Mouse (Mus musculus) CH12.LX (cell line): ENCODE measurements at regions not wholly inside any gene's neighbourhood (a gene's known extent, or its start where the extent isn't known, plus 50 kb on each side); places are given as distances from the start of the nearest gene placed in this dataset.

Source experiments
- CTCF ChIP-seq, 2 experiments: IDR thresholded peaks in 1 of 2; conservative IDR thresholded peaks in 1 of 2; 2 replicates each; pipeline ENCODE4 v1.5.1; 2011 to 2012; ENCODE audit warnings: low read depth in 2 of 2, low read length in 2 of 2, improper control_type of control experiment in 1 of 2, inconsistent platforms in 1 of 2, mild to moderate bottlenecking in 1 of 2, moderate library complexity in 1 of 2
- E2F4 ChIP-seq: IDR thresholded peaks from 2 replicates; pipeline ENCODE4 v1.6.1; 2011; ENCODE audit warnings: low read depth, low read length, improper control_type of control experiment; ENCODE audit not compliant: insufficient replicate concordance
- EP300 ChIP-seq: IDR thresholded peaks from 2 replicates; pipeline ENCODE4 v1.6.1; 2011; ENCODE audit warnings: low read length, improper control_type of control experiment
- ETS1 ChIP-seq: conservative IDR thresholded peaks from 2 replicates; pipeline ENCODE4 v1.6.1; 2012; ENCODE audit warnings: low read depth, mild to moderate bottlenecking, inconsistent platforms, low read length, improper control_type of control experiment, moderate library complexity
- HCFC1 ChIP-seq: IDR thresholded peaks from 2 replicates; pipeline ENCODE4 v1.6.1; 2012; ENCODE audit warnings: low read depth, mild to moderate bottlenecking, inconsistent platforms, low read length, improper control_type of control experiment
- JUN ChIP-seq: IDR thresholded peaks from 2 replicates; pipeline ENCODE4 v1.6.1; 2011; ENCODE audit warnings: low read depth, mild to moderate bottlenecking, low read length, improper control_type of control experiment, moderate library complexity; ENCODE audit not compliant: insufficient read depth
- JUND ChIP-seq: conservative IDR thresholded peaks from 2 replicates; pipeline ENCODE4 v1.6.1; 2011; ENCODE audit warnings: low read depth, low read length, improper control_type of control experiment
- MAX ChIP-seq: IDR thresholded peaks from 2 replicates; pipeline ENCODE4 v1.6.1; 2011; ENCODE audit warnings: low read length, improper control_type of control experiment
- MYC ChIP-seq: IDR thresholded peaks from 2 replicates; pipeline ENCODE4 v1.6.1; 2011; ENCODE audit warnings: low read depth, mild to moderate bottlenecking, improper control_type of control experiment, low read length
- NELFE ChIP-seq: IDR thresholded peaks from 2 replicates; pipeline ENCODE4 v1.6.1; 2011; ENCODE audit warnings: low read depth, low read length, improper control_type of control experiment
- POLR2A ChIP-seq: IDR thresholded peaks from 2 replicates; pipeline ENCODE4 v1.6.1; 2011; ENCODE audit warnings: low read depth, mild to moderate bottlenecking, improper control_type of control experiment, low read length
- POLR2AphosphoS2 ChIP-seq: IDR thresholded peaks from 2 replicates; pipeline ENCODE4 v1.6.1; 2011; ENCODE audit warnings: low read depth, low read length, improper control_type of control experiment
- ZNF384 ChIP-seq: IDR thresholded peaks from 2 replicates; pipeline ENCODE4 v1.6.1; 2012; ENCODE audit warnings: low read depth, low read length, improper control_type of control experiment, inconsistent platforms

DNA sequence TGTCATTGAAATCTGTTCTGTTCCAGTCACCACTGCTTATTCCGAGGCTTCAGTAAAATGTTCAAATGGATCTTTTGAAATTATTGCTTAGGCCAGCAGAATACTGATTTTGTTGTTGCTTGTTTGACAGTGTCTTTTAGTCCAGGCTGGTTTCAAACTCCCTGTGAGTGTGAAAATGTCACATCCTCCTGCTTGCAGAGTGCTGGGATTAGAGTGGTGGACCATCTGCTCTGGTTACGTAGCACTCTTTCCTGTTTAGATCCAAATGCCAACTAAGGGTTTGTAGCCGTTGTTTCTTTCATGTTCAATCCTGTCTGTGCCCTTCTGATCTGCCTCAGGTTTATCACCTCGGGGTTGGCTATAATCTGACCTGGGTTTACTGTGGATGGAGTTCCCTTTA, 646.2 kb upstream of the Pkn2 start:
- no peak for TF ChIP-seq ETS1
- TF ChIP-seq CTCF (conservative IDR thresholded peaks at IDR 0.05 in 1 of 2, IDR thresholded peaks at IDR 0.05 in 1 of 2; ENCODE audit: low read depth in 2 of 2, low read length in 2 of 2), result no peak
- no peak for TF ChIP-seq POLR2A
- TF ChIP-seq EP300, result no peak
- no peak for TF ChIP-seq ZNF384
- TF ChIP-seq JUN, result no peak
- no peak for TF ChIP-seq MYC
- TF ChIP-seq POLR2AphosphoS2, result no peak
- no peak for TF ChIP-seq JUND
- TF ChIP-seq HCFC1, result no peak
- TF ChIP-seq E2F4, result no peak
- TF ChIP-seq NELFE, result no peak
- no peak for TF ChIP-seq MAX
